Mouse (Mus musculus) limb, embryonic 13.5 days (tissue): ENCODE results near the gene Cyth1. TPM values are rescaled to one million over a fixed set of nuclear protein-coding genes. Genes with fewer than 3 reads are reported as not detected.

ENCODE experiments used
- ATAC-seq: fragments of 200-750 bp; cut with Nextera tagmentation; 2 replicates; pipeline ENCODE4 v1.8.0; 2017; ENCODE audit warnings: low read depth, moderate number of reproducible peaks, moderate TSS enrichment; ENCODE audit not compliant: low FRiP score
- H3K27ac ChIP-seq: fragments of 300-500 bp; sonication (generic); 2 replicates; pipeline ENCODE4 v1.5.1; 2015; ENCODE audit warnings: inconsistent platforms, mild to moderate bottlenecking, moderate library complexity
- H3K27me3 ChIP-seq: fragments of 300-500 bp; sonication (generic); 2 replicates; pipeline ENCODE4 v1.6.1; 2015; ENCODE audit warnings: mild to moderate bottlenecking, inconsistent platforms
- H3K36me3 ChIP-seq: fragments of 300-500 bp; sonication (generic); 2 replicates; pipeline ENCODE4 v1.6.1; 2015; ENCODE audit warnings: inconsistent platforms, mild to moderate bottlenecking, moderate library complexity
- H3K4me1 ChIP-seq: fragments of 300-500 bp; sonication (generic); 2 replicates; pipeline ENCODE4 v1.6.1; 2015; ENCODE audit warnings: inconsistent platforms
- H3K4me2 ChIP-seq: fragments of 300-500 bp; sonication (generic); replicated peaks from 2 replicates; pipeline ENCODE4 v1.6.1; 2015; ENCODE audit warnings: inconsistent platforms, mild to moderate bottlenecking, moderate library complexity
- H3K4me3 ChIP-seq: fragments of 300-500 bp; sonication (generic); 2 replicates; pipeline ENCODE4 v1.5.1; 2015; ENCODE audit warnings: moderate library complexity, mild to moderate bottlenecking, inconsistent platforms
- H3K9ac ChIP-seq: fragments of 300-500 bp; sonication (generic); 2 replicates; pipeline ENCODE4 v1.6.1; 2015; ENCODE audit warnings: mild to moderate bottlenecking, inconsistent platforms
- H3K9me3 ChIP-seq: fragments of 300-500 bp; sonication (generic); 2 replicates; pipeline ENCODE4 v1.6.1; 2016; ENCODE audit warnings: inconsistent platforms
- WGBS: fragments of 180-500 bp; shearing (Covaris S2); methylation state at CpG from one replicate; pipeline ENCODE4 v1.1.7; 2015; 5-methylcytosine and 5-hydroxymethylcytosine counted together
- polyA plus RNA-seq: library from polyadenylated mRNA; unstranded; fragments of >200 nt; fragmentation: Nextera tagmentation; extraction: Ambion mirVana; gene quantifications from 2 replicates; pipeline ENCODE4 v1.2.1, GENCODE M21; 2015

Gene Cyth1
- polyA plus RNA-seq, 1 experiment from 2014 or later: 15.9 TPM

- no peak for ATAC-seq
- H3K4me1 ChIP-seq: peaks cover 17% of the 10 kb centered on the region; the same call in 1 of the 2 replicates
- peaks cover 9% of the 10 kb centered on the region for H3K9me3 ChIP-seq
- H3K36me3 ChIP-seq: no peaks in the 10 kb centered on the region
- H3K4me2 ChIP-seq: no peak overlapping the region
- H3K4me3 ChIP-seq: no peak overlapping the region
- no peaks in the 10 kb centered on the region for H3K27me3 ChIP-seq
- no peak overlapping the region for H3K27ac ChIP-seq
- no peak overlapping the region for H3K9ac ChIP-seq
- WGBS: 97% methylated on average over 6 of the region's 6 CpGs
These were observed 110.0 kb downstream of the Cyth1 start for GRCm38 (mm10) chr11:118138347-118138746.

GRCm38 (mm10) chr11:118136172-118136632 lies 112.2 kb downstream of the Cyth1 start:
- Histone ChIP-seq H3K27me3 (no peaks in the 10 kb centered on the region), H3K9ac (no peak overlapping the region), H3K36me3 (no peaks in the 10 kb centered on the region), H3K4me2 (no peak overlapping the region), H3K4me1 (peaks cover 16% of the 10 kb centered on the region; the same call in 1 of the 2 replicates), H3K4me3 (no peak overlapping the region), H3K27ac (no peak overlapping the region), H3K9me3 (peaks cover 9% of the 10 kb centered on the region)
- WGBS: 30% methylated on average over 5 of the region's 5 CpGs
- ATAC-seq: no peak

- 39% methylated on average over 6 of the region's 6 CpGs for WGBS
- no peak overlapping the region for H3K4me2 ChIP-seq
- H3K9me3 ChIP-seq: peaks cover 9% of the 10 kb centered on the region
- H3K27me3 ChIP-seq: no peaks in the 10 kb centered on the region
- H3K4me3 ChIP-seq: no peak overlapping the region
- H3K4me1 ChIP-seq: 0 out of 2 replicates have a peak, but pooled peaks cover 16% of the 10 kb centered on the region
- H3K27ac ChIP-seq: no peak overlapping the region
- no peaks in the 10 kb centered on the region for H3K36me3 ChIP-seq
- H3K9ac ChIP-seq: no peak overlapping the region
- ATAC-seq: no peak; the same call in 1 of the 2 replicates
These were observed 113.1 kb downstream of the Cyth1 start for GRCm38 (mm10) chr11:118135271-118135670.

GRCm38 (mm10) chr11:118133752-118134169 lies 114.6 kb downstream of the Cyth1 start:
- ATAC-seq: no peak
- H3K27ac ChIP-seq: no peak overlapping the region

GRCm38 (mm10) chr11:118133133-118133751 lies 115.2 kb downstream of the Cyth1 start:
- no peak overlapping the region for H3K27ac ChIP-seq
- ATAC-seq: no peak
- no peak overlapping the region for H3K4me2 ChIP-seq
- H3K9ac ChIP-seq: 0 out of 2 replicates have a peak overlapping the region, but pooled peaks have one; percentile 35
- H3K4me1 ChIP-seq: 0 out of 2 replicates have a peak, but pooled peaks cover 16% of the 10 kb centered on the region
- no peaks in the 10 kb centered on the region for H3K27me3 ChIP-seq
- peaks cover 1% of the 10 kb centered on the region; the same call in 1 of the 2 replicates for H3K9me3 ChIP-seq
- H3K4me3 ChIP-seq: no peak overlapping the region
- H3K36me3 ChIP-seq: no peaks in the 10 kb centered on the region
- WGBS: 48% methylated on average over 9 of the region's 9 CpGs

More at GRCm38 (mm10) chr11:118133752-118134169, 114.6 kb downstream of the Cyth1 start:
- Histone ChIP-seq H3K27me3 (no peaks in the 10 kb centered on the region), H3K36me3 (no peaks in the 10 kb centered on the region), H3K4me1 (0 out of 2 replicates have a peak, but pooled peaks cover 16% of the 10 kb centered on the region), H3K9ac (0 out of 2 replicates have a peak overlapping the region, but pooled peaks have one; percentile 35), H3K4me3 (no peak overlapping the region), H3K9me3 (peaks cover 7% of the 10 kb centered on the region), H3K4me2 (no peak overlapping the region)
- 23% methylated on average over 4 of the region's 4 CpGs for WGBS

GRCm38 (mm10) chr11:118132136-118132535 lies 116.3 kb downstream of the Cyth1 start:
- Histone ChIP-seq H3K4me2 (no peak overlapping the region), H3K36me3 (no peaks in the 10 kb centered on the region), H3K4me1 (0 out of 2 replicates have a peak, but pooled peaks cover 16% of the 10 kb centered on the region), H3K9ac (no peak overlapping the region), H3K27ac (no peak overlapping the region), H3K27me3 (no peaks in the 10 kb centered on the region), H3K9me3 (no peaks in the 10 kb centered on the region), H3K4me3 (no peak overlapping the region)
- no peak for ATAC-seq
- 83% methylated on average over 8 of the region's 8 CpGs for WGBS

- Histone ChIP-seq H3K27me3 (no peaks in the 10 kb centered on the region), H3K4me1 (0 out of 2 replicates have a peak, but pooled peaks cover 15% of the 10 kb centered on the region), H3K9ac (no peak within 1 kb of the TSS), H3K4me2 (no peak within 1 kb of the TSS), H3K36me3 (no peaks in the 10 kb centered on the region), H3K4me3 (no peak within 1 kb of the TSS), H3K27ac (no peak within 1 kb of the TSS), H3K9me3 (no peaks in the 10 kb centered on the region)
- WGBS: 87% methylated on average over 7 of the region's 7 CpGs
- ATAC-seq: no peak
These were observed 117.9 kb downstream of the Cyth1 start, which contains the start of gene Dnah17 for GRCm38 (mm10) chr11:118130534-118130933. Gene Dnah17, minus strand, starts transcription at chr11:118130634.

GRCm38 (mm10) chr11:118129812-118130211 lies 118.6 kb downstream of the Cyth1 start:
- Histone ChIP-seq H3K27ac (no peak overlapping the region), H3K4me1 (0 out of 2 replicates have a peak, but pooled peaks cover 10% of the 10 kb centered on the region), H3K9me3 (no peaks in the 10 kb centered on the region), H3K4me3 (no peak overlapping the region), H3K9ac (no peak overlapping the region), H3K36me3 (no peaks in the 10 kb centered on the region), H3K4me2 (no peak overlapping the region), H3K27me3 (no peaks in the 10 kb centered on the region)
- ATAC-seq: no peak
- 81% methylated on average over 2 of the region's 2 CpGs for WGBS

GRCm38 (mm10) chr11:118121592-118121991 lies 126.8 kb downstream of the Cyth1 start:
- WGBS: 87% methylated on average over 11 of the region's 11 CpGs
- Histone ChIP-seq H3K36me3 (no peaks in the 10 kb centered on the region), H3K9me3 (no peaks in the 10 kb centered on the region), H3K4me3 (no peak overlapping the region), H3K4me2 (no peak overlapping the region), H3K27me3 (no peaks in the 10 kb centered on the region), H3K4me1 (no peaks in the 10 kb centered on the region), H3K9ac (no peak overlapping the region), H3K27ac (no peak overlapping the region)
- no peak for ATAC-seq

GRCm38 (mm10) chr11:118118777-118119176 lies 129.6 kb downstream of the Cyth1 start:
- H3K4me3 ChIP-seq: no peak overlapping the region
- no peaks in the 10 kb centered on the region for H3K9me3 ChIP-seq
- WGBS: 83% methylated on average over 8 of the region's 8 CpGs
- no peaks in the 10 kb centered on the region for H3K27me3 ChIP-seq
- H3K36me3 ChIP-seq: no peaks in the 10 kb centered on the region
- ATAC-seq: no peak
- no peak overlapping the region for H3K9ac ChIP-seq
- no peak overlapping the region for H3K4me2 ChIP-seq
- H3K4me1 ChIP-seq: no peaks in the 10 kb centered on the region
- H3K27ac ChIP-seq: no peak overlapping the region

- Histone ChIP-seq H3K27me3 (no peaks in the 10 kb centered on the region), H3K4me3 (no peak overlapping the region), H3K4me1 (no peaks in the 10 kb centered on the region), H3K27ac (no peak overlapping the region), H3K4me2 (no peak overlapping the region), H3K9ac (no peak overlapping the region), H3K36me3 (no peaks in the 10 kb centered on the region), H3K9me3 (no peaks in the 10 kb centered on the region)
- WGBS: 64% methylated on average over 8 of the region's 8 CpGs
- ATAC-seq: no peak
These were observed 133.7 kb downstream of the Cyth1 start for GRCm38 (mm10) chr11:118114581-118115110.

- WGBS: 80% methylated on average over 14 of the region's 14 CpGs
- no peak overlapping the region for H3K27ac ChIP-seq
- no peak overlapping the region for H3K4me3 ChIP-seq
- no peak overlapping the region for H3K9ac ChIP-seq
- no peaks in the 10 kb centered on the region for H3K9me3 ChIP-seq
- ATAC-seq: no peak
- H3K36me3 ChIP-seq: no peaks in the 10 kb centered on the region
- H3K4me2 ChIP-seq: no peak overlapping the region
- no peaks in the 10 kb centered on the region for H3K27me3 ChIP-seq
- no peaks in the 10 kb centered on the region for H3K4me1 ChIP-seq
These were observed 134.7 kb downstream of the Cyth1 start for GRCm38 (mm10) chr11:118113516-118114205.
